Mouse (Mus musculus): Measurements from ENCODE around the gene Ccdc34.

GRCm38 (mm10) chr2:110191965-110192701 is 174.5 kb downstream of the Ccdc34 start:
- no peak for TF ChIP-seq POLR2A (IDR thresholded peaks at IDR 0.05; ENCODE audit: control insufficient read depth, low read depth, low read length)
- TF ChIP-seq CTCF (IDR thresholded peaks at IDR 0.05; ENCODE audit: control insufficient read depth, insufficient read depth, insufficient replicate concordance, low read depth, low read length) = no peak

All from testis, adult 2 months (tissue).